Mouse (Mus musculus): Measurements from ENCODE around the gene Cecr2. TPM values are rescaled to one million over a fixed set of nuclear protein-coding genes. Genes with fewer than 3 reads are reported as not detected.

Gene Cecr2
- total RNA-seq, 2 experiments from 2014 or later: 16.9 to 18.9 TPM

DNA sequence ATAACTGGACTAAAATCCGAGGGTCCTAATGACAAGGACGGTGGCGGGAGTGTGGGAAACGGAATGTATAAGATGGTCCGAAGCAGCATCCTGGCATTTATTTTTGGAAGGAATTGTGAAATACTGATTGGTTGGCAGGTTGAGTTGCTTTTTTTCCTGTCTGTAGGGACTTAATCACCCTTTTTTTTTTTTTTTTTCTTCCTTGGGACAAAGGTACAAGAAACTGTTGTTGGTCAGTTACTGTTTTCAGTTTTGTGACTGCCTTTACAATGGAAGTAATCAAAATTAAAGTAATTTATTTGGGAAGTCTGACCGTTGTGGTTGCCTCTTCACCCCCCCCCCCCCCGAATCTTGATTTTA lies 1.2 kb downstream of the Cecr2 start:
- no peak for DNase-seq

DNA sequence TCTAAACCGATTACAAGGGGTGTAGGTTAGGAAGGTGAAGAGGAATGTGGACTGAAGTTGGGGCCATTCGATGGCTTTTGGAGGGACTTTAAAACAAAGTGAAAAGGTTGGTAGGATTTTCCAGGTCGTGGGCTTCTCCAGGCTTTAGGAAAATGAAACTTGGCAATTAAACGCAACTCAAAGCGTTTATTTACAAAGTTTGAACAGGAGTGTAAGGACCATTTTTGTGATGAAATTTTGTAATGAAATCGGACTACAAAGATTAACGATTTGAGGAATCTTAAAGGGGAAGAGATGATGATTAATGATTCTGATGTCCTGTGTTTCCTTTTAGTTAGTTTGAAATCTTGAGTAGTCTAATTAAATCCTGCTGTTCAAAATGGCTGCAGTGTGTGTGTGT lies 1.7 kb downstream of the Cecr2 start:
- DNase-seq: no peak

DNA sequence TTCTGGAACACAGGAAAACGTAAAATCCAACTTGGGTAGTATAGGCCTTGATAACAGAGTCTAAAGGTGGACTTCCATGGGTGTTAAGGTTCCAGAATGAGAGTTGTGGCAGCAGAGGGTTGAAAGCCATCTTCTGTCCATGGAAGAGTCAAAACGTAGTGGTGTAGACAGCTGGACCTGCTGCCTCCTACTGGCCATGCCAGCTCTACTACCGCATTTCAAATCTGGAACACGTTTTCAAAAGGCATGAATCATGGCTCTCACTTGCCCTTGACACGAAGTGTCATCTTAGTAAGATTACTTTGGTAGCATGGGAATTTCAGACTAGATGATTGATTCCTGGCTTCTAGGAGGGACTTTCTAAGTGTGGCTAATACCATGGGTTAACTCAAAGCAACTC lies 8.0 kb downstream of the Cecr2 start:
- no peak for DNase-seq

DNA sequence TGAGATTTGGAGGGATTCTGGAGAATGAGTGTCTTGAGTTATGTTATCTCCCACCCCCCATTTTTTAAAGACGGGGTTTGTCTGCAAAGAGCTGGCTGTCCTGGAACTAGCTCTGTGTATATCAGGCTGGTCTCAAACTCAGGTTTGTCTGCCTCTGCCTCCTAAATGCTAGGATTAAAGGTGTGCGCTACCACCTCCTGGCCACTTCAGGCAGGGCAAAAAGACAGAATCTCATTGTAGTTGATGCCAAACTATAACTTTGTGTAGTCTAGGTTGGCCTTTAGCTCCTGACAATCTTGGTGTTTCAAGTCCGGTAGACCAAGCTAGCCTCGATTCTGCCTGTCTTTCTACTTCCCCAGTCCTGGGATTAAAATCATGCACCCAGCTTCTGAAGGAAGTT lies 8.7 kb downstream of the Cecr2 start:
- DNase-seq: no peak

DNA sequence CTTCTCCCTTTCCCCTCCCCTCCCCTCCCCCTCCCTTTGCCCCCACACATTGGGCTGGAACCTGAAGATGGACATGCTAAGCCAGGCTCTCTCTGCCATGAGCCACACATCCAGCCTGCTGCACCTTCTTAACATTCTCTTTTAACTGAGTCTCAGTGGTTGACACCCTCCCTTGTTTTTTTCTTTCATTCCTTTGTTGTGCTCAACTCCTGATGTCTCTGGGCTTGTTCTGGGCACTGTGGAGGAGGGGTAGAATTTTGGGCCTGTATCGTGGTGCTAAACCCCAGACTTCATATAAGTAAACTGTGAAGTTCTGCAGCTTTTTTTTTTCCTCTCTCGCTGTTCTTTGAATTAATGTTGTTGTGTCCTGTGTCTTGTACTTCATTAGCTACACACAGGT lies 9.8 kb downstream of the Cecr2 start:
- DNase-seq: no peak

DNA sequence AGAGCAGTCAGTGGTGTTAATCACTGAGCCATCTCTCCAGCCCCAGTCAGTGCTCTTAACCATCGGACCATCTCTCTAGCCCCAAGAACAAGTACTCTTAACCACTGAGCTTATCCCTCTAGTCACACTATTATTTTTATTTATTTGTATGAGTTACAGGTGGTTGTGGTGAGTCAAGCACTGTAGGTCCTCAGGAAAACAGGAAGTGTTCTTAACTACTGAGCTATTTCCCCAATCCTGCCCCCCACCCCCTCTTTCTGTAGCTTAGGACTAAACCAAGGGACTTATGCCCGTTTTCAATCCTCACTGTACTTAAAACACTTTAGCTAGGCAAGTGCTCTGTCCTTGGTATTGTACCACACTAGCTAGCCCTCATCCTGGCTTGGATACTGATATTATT lies 17.2 kb downstream of the Cecr2 start:
- DNase-seq: no peak

DNA sequence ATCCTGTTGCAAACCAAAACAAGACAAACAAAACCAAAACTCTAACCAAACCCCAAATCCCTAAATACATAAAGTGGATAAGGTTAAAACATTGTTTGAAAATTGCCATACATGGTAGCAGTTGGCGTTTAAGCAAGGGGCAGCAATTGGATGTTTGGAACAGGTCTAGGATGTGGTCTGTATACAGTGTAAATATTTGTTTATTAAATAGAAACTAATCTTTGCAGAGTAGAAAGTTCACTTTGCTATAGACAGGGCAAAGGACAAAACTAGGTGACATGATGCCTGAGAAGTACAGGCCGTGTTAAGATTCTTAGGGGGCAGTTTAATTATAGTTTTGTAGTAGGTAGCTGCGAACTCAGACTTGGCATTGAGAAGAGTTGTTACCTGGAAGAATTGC lies 18.6 kb downstream of the Cecr2 start:
- DNase-seq: no peak

DNA sequence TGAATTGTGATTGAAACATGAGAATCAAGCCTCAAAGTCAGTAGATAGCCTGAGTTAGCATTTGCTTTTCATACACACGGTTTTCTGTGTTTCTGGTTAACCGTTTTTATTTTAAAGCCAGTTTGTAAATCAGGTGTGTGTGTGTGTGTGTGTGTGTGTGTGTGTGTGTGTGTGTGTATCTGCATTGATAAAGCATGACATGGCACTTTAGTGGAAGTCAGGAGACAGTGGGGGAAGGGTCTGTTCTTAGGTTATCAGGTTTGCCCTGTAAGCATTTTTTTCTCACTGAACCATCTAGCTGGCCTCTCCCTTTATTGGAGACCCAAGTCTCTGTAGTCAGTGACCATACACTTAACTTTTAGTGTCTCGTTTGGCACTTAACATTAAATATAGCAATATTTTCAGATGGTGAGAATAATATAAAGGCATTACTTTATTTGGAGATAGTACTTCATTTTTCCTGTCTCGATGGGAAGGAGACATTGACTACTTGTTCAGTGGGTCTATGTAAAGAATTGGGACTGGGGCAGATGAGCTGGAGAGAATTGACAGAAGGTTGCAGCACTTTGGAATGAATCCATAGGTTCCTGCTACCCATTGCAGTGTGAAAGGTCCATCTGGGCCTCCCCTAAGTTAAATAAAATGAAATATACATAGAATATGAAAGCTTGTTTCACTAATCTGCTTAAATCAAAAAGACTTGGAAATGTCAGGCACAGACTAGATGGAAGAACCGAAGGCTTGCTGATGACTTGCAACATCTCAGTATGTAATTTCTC lies 20.9 kb downstream of the Cecr2 start:
- no peak for DNase-seq

DNA sequence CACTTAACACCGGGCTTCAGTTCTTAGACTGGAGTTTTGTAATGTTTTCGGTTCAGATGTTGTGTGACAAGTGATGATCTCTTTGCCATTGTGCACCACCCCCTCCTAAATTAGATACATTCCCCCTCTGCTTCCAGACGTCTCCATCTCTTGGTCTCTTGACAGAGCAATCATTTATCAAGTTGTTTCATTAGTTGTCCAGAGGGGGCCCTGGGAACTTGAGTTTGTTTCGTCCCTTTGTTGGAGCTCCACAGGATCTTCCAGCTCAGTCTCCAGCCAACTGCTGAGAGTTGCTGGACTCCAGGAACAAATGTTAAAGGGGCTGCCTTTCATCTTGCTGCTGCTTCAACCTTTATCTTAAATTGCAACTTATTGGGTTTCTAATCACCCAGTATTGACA lies 34.1 kb downstream of the Cecr2 start:
- DNase-seq: no peak

DNA sequence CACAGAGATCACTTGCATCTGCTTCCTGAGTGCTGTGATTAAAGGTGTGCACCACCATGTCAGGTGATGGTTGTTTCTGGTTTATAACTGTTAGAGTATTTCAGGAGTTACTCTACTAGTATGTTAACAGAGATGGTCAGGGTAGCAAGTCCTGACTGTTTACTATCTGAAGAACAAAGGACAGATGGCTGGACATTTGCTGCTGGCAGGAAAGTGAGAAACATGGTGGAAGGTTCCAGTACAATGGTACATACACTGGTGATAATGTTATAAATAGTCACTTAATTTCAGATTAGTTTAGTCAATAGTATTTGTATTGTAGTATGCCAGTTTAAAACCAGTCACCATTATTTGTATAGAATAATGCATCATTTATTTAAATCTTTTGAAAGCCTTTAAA lies 38.2 kb downstream of the Cecr2 start:
- no peak for DNase-seq

DNA sequence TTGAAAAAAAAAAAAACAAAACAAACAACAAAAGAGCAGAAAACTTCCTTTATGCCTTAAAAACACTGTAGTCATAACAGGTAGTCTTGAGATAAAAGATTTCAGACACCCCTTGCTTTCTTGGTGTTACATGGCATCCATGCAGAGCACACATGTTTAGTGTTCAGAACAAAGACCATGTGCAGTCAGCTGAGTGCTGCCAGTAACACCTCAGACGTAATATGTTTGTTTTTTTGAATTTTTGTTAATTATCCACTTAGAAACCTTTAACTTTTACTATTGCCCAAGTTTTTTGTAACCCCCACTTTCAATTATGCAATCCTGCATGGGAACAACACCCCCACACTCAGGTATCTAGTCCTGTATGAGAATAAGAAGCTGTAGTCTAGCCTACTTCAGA lies 42.6 kb downstream of the Cecr2 start:
- DNase-seq: no peak

DNA sequence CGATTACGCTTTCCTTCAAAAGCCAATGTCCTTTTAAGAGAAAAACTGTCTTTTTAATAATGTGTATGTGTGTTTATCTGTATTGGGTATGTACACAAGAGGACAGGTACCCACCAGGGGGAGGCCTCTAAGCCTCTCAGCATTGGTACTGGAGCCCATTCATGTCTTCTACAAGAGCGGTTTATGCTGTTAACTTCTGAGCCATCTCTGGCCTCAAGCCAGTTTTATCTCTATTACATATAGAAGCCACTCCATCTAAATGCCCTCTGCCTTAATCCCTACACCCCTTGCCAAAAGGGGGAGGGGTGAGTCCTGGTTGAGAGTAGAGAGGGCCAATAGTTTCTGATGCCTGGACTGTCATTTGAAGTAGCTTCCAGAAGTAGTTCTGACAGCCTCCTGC lies 48.6 kb downstream of the Cecr2 start:
- DNase-seq: no peak

DNA sequence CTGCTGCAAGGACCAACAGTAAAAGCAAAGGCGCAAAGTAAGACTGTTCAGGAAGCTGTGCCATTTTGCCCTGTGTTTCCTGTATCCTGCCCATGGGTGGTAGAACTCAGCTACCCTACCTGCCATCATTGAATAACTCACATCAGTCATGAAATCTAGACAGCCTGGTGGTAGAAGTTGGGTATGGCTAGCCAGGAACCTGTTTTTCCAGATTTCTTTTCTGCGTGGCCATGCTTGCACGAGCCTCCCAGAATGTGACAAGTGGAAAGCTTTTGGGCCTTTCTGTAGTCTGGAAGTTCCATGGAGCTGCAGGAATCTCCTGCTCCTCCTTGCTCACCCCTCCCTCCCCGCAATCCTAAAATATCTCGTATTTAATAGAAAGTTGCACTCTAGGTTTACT lies 49.1 kb downstream of the Cecr2 start:
- no peak for DNase-seq

DNA sequence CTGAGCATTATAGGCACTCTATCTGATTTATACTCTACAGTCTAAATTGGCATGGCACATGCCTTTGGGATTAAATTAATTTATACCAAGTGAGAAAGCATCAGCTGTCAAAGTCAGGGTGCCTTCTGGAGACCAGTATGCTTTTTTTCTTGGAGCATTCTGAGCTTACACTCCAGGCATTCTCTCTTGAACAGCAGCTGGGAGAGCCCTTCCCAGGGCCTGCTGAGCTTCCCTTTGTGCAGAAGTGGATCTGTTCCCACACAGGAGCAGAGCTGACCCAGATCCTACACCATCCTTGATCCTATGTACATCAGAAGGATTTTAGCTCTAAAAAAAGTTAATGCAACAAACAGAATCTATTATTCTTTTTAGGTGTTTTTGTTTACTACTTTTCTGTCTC lies 49.7 kb downstream of the Cecr2 start:
- DNase-seq: no peak

DNA sequence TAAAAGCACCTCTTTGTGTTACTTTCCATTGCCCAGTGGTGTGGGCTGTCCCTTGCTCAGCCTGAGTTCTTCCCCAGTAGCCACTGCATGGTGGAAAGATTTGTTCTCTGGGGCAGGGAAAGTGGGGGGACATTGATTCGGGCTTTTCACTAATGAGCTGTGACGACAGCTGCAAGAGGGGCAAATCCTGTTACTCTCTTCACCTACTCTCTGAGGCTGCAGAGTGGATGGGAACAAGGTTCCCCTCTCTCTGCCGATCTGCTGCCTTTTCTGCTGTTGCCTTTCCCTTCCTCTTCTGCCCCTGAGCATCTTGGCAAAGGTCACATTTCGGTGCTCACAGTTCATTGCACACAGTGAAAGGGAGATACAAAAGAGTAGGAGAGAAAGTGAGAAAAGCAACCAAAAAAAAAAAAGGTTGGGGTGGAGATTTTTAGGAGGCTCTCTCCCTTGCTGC lies 50.4 kb downstream of the Cecr2 start:
- DNase-seq: no peak

DNA sequence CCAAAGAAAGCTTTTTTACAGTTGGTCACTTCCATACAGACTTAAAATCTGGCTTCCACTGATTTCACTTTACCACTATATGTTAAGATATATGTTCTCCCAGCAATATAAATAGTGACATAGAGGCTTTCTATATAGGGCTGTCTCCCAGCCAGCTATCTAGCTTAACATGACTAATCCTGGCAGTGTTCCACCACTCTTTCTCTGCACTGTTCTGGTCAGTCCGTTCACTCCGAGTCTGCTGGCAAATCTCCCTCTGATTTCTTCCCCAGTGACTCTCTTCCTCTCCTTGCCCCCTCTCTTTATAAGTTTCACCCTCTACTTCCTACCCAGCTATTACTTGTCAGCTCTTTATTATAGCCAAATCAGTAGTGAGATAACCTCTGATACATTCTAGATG lies 59.8 kb downstream of the Cecr2 start:
- DNase-seq: no peak

DNA sequence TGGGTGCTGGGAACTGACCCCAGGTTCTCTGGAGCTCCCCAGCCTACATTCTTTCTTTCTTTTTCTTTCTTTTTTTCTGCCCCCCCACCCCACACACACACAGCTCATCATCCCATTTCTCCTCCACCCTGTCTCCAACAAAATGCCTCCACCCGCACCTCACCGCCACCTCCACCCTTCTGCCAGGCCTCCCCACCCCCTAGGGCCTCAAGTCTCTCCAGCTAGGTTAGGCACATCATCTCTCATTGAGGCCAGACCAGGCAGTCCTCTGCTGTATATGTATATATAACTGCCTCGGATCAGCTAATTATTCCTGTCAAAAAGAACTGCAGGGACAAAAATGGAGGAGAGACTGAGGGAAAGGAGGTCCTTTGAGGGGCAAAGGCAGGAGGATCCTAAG lies 69.8 kb downstream of the Cecr2 start:
- DNase-seq: no peak

DNA sequence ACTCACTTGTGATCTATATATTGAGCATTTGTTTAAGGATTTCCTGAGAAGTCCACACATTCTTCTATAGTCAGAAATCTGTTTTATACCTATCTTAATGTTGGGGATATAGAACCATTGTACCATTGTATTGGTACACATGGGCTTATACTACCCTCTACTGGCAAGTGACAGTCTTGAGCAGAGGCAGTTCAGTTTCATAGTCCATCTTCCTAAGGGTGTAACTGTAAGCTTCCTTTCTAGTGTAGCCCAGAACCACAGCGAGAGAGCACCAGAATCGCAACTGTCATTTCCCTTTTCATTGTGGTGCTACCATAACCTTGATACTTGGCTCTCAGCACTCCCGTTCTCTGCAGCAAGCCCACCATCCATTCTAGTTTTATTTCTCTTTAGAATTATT lies 70.4 kb downstream of the Cecr2 start:
- DNase-seq: no peak

DNA sequence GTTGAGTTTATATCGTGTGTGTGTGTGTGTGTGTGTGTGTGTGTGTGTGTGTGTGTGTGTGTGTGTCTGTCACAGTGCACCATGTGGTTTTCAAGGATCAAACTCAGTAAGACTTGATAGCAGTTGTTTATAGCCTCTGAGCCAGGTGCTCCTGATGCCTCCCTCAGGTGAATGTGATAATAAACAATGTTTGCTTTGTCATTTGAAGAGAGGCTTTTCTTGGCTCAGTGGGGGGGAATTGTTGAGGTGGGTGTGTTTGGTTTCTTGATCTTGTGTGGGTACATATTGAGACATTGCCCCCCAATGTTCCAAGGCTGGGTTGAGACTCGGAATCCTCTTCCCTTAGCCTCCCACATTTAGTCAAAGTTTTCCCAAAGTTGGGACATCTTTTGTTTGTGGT lies 77.0 kb downstream of the Cecr2 start:
- no peak for DNase-seq

DNA sequence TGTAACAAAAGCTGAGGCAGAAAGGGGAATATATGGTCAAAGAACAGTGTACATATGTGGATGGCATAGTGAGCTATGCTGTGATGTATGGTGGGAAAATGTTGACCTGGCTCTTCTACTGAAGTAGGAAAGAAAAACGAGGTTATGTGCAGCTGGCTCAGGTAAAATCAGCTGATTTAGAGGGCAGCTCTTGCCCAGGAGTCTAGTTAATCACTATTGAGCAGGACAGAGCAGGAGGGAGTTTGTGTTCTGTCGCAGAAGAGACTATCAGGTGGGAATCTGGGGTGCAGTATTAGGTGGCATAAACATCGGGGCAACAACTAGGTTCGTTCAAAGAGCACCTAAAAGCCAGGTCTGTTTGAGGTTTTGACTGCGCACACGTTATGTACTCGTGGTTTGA lies 78.1 kb downstream of the Cecr2 start:
- no peak for DNase-seq

DNA sequence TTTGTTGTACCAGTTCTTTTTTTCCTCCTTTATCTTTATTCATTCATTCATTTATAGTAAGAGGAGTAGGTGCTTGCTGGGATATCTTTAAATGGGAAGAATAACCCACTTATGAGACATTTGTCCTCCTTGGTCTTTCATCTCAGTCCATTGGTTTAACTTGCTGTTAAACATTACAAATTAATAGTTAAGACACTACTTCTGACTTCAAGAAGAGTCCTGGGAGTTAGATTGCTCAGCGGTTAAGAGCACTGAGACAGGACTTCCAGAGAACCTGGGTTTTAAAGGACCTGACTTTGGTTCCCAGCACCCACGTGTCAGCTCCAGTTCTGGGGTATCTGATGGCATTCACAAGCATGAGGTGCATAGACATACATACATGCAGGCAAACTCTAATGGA lies 80.2 kb downstream of the Cecr2 start:
- no peak for DNase-seq

DNA sequence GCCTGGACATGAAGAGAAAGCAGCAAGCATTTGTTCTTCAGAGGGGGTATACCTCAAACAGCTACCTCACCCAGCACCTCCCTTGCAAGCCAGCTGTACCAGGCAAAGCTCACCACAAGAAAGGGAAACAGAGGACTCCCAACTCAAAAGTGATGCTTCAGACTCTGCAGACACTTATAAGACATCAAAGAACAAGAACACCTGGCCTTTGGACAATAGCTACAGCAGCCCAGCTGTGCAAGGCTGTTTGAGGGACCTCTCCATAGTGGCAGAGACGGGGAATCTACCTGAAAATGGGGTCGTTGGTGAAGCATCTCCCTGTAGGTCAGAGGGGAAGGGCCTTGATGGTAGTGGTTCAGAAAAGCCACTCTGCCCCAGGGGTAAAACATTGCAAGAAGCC lies 95.0 kb downstream of the Cecr2 start:
- DNase-seq: no peak

DNA sequence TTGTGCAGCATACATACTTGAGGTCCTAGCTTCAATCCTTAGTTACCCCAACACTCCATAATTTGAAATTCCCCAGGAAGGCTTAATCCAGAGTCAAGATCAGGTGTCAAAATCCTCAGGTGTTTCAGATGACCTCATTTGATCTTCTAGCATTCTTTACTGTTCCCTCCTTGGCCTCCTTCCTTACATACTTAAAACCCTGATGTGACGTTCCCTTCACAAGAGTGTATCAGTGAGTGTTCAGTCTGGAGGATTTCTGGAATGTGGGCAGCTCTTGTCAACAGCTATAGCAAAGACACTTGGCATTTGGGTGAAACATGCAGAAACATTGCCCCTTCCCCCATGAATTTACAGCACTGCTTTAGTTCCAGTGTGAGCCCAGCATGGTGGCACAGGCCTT lies 103.8 kb downstream of the Cecr2 start:
- no peak for DNase-seq

DNA sequence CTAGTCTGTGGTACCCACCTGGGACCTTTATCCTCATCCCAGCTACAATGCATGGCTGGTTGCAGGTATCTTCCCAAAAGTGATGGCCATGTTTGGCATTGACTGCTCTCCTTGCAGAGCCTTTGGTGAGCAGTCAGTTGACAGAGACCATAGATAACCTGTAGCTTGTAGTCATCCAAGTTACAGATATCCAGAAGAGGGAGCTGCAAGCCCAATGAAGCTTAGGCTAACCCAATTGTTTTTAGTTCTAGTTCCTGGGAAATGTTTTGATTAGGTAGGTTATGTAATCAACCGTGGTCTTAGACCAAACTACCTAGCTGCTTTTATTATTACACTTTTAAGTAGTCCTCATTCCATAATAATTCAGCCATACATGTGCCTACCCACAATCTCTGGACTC lies 105.2 kb downstream of the Cecr2 start:
- no peak for DNase-seq

DNA sequence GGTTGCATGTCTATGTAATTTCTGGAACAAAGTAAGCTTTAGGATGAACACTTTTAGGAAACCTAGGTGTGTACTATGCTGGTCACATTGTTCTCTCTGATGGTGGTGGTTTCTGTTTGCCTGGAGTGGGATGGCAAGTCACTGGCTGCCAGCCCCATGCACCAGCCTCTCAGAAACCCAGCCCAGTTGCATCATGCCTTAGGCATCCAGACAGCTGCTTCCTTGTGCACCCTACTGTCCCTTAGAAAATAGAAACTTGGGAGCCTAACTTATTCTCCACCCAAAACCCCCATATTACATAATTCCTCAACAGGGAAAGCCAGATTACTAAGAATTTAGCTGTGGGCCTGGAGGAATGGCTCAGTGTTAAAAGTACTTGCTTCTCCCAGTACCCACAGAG lies 105.9 kb downstream of the Cecr2 start:
- no peak for DNase-seq
